Mouse (Mus musculus) stomach, embryonic 16.5 days (tissue): ENCODE data around the gene Gm28051. TPM values are rescaled to one million over a fixed set of nuclear protein-coding genes. Genes with fewer than 3 reads are reported as not detected.

ENCODE experiments used
- ATAC-seq: fragments of 200-750 bp; cut with Nextera tagmentation; 2 replicates; pipeline ENCODE4 v1.8.0; 2017; ENCODE audit warnings: moderate number of reproducible peaks, moderate TSS enrichment; ENCODE audit not compliant: insufficient read depth, low FRiP score
- H3K27ac ChIP-seq: fragments of 300-500 bp; sonication (generic); 2 replicates; pipeline ENCODE4 v1.5.1; 2014; ENCODE audit warnings: low read length
- H3K27me3 ChIP-seq: fragments of 300-500 bp; sonication (generic); 2 replicates; pipeline ENCODE4 v1.6.1; 2014; ENCODE audit warnings: low read length, control low read depth, mixed read lengths; ENCODE audit not compliant: control insufficient read depth, insufficient read depth
- H3K36me3 ChIP-seq: fragments of 300-500 bp; sonication (generic); 2 replicates; pipeline ENCODE4 v1.6.1; 2014; ENCODE audit warnings: low read length; ENCODE audit not compliant: control insufficient read depth, insufficient read depth
- H3K4me1 ChIP-seq: fragments of 300-500 bp; sonication (generic); 2 replicates; pipeline ENCODE4 v1.6.1; 2014; ENCODE audit warnings: low read length, control low read depth, mixed read lengths; ENCODE audit not compliant: control insufficient read depth, insufficient read depth
- H3K4me2 ChIP-seq: fragments of 300-500 bp; sonication (generic); 2 replicates; pipeline ENCODE4 v1.6.1; 2014; ENCODE audit warnings: low read depth, low read length, mixed read lengths
- H3K4me3 ChIP-seq: fragments of 300-500 bp; sonication (generic); replicated peaks from 2 replicates; pipeline ENCODE4 v1.5.1; 2014; ENCODE audit warnings: mild to moderate bottlenecking, low read length
- H3K9ac ChIP-seq: fragments of 300-500 bp; sonication (generic); 2 replicates; pipeline ENCODE4 v1.6.1; 2014; ENCODE audit warnings: low read length
- H3K9me3 ChIP-seq: fragments of 300-500 bp; sonication (generic); replicated peaks from 2 replicates; pipeline ENCODE4 v1.6.1; 2016; ENCODE audit warnings: low read length, control low read depth; ENCODE audit not compliant: control insufficient read depth
- WGBS: fragments of 180-500 bp; shearing (Covaris S2); extraction: QIAGEN DNeasy Blood & Tissue Kit; methylation state at CpG from one replicate; pipeline ENCODE4 v1.1.7; 2014; 5-methylcytosine and 5-hydroxymethylcytosine counted together
- microRNA counts: library from miRNA; unstranded; fragments of <30 nt; microRNA quantifications from one replicate; lab custom pipeline; 2016
- microRNA-seq: library from miRNA; unstranded; fragments of <30 nt; microRNA quantifications from one replicate; pipeline ENCODE4, GENCODE M21; 2016
- polyA plus RNA-seq: library from polyadenylated mRNA; unstranded; fragments of >200 nt; fragmentation: Nextera tagmentation; extraction: Ambion mirVana; gene quantifications from 2 replicates; pipeline ENCODE4 v1.2.1, GENCODE M21; 2015

The Gm28051 gene
- polyA plus RNA-seq, 1 experiment from 2014 or later = not detected

GRCm38 (mm10) chr12:102677089-102677488 lies 80.5 kb downstream of the Gm28051 start:
- H3K4me2 ChIP-seq = no peak overlapping the region
- ATAC-seq = no peak
- H3K27ac ChIP-seq = no peak overlapping the region
- no peaks in the 10 kb centered on the region for H3K36me3 ChIP-seq
- H3K4me3 ChIP-seq = no peak overlapping the region
- H3K4me1 ChIP-seq = peaks cover 8% of the 10 kb centered on the region; the same call in 1 of the 2 replicates
- 83% methylated on average over 3 of the region's 3 CpGs for WGBS
- H3K9me3 ChIP-seq = no peaks in the 10 kb centered on the region
- H3K9ac ChIP-seq = no peak overlapping the region
- H3K27me3 ChIP-seq = no peaks in the 10 kb centered on the region

DNA sequence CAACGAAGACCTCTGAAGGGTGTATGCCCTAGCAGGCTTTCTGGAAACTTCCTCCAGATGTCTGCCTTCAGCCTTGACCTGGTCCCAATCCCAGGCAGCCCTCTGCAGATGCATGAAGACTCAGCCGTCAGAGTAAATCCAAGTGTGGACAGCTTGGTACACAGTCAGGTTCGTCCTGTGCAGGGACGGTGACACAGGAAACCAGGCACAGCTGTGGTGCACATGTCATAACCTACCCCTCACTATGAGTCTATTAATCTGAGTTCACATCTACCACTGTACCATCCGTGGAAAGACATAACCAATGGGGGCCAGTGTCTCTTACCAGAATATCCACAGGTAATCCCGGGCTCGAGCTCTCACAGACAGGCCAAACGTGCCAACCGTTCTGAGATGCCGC lies 83.0 kb downstream of the Gm28051 start:
- no peak overlapping the region for H3K9ac ChIP-seq
- H3K27ac ChIP-seq = no peak overlapping the region
- no peak overlapping the region for H3K4me2 ChIP-seq
- no peaks in the 10 kb centered on the region for H3K9me3 ChIP-seq
- WGBS = 72% methylated on average over 10 of the region's 10 CpGs
- H3K36me3 ChIP-seq = no peaks in the 10 kb centered on the region
- H3K4me3 ChIP-seq = no peak overlapping the region
- H3K27me3 ChIP-seq = no peaks in the 10 kb centered on the region
- H3K4me1 ChIP-seq = 0 out of 2 replicates have a peak, but pooled peaks cover 8% of the 10 kb centered on the region
- ATAC-seq = no peak

GRCm38 (mm10) chr12:102674123-102674522 lies 83.4 kb downstream of the Gm28051 start:
- H3K4me1 ChIP-seq = 0 out of 2 replicates have a peak, but pooled peaks cover 8% of the 10 kb centered on the region
- no peaks in the 10 kb centered on the region for H3K36me3 ChIP-seq
- ATAC-seq = no peak
- 82% methylated on average over 13 of the region's 13 CpGs for WGBS
- H3K9me3 ChIP-seq = no peaks in the 10 kb centered on the region
- H3K9ac ChIP-seq = no peak overlapping the region
- H3K27me3 ChIP-seq = no peaks in the 10 kb centered on the region
- H3K4me2 ChIP-seq = no peak overlapping the region
- no peak overlapping the region for H3K27ac ChIP-seq
- no peak overlapping the region for H3K4me3 ChIP-seq

- Histone ChIP-seq H3K27me3 (no peaks in the 10 kb centered on the region), H3K4me1 (0 out of 2 replicates have a peak, but pooled peaks cover 8% of the 10 kb centered on the region), H3K4me3 (no peak overlapping the region), H3K9me3 (no peaks in the 10 kb centered on the region), H3K36me3 (no peaks in the 10 kb centered on the region), H3K9ac (no peak overlapping the region), H3K4me2 (no peak overlapping the region), H3K27ac (no peak overlapping the region)
- WGBS = 68% methylated on average over 20 of the region's 20 CpGs
- ATAC-seq = no peak
Measured at GRCm38 (mm10) chr12:102672857-102673839, 84.4 kb downstream of the Gm28051 start.

DNA sequence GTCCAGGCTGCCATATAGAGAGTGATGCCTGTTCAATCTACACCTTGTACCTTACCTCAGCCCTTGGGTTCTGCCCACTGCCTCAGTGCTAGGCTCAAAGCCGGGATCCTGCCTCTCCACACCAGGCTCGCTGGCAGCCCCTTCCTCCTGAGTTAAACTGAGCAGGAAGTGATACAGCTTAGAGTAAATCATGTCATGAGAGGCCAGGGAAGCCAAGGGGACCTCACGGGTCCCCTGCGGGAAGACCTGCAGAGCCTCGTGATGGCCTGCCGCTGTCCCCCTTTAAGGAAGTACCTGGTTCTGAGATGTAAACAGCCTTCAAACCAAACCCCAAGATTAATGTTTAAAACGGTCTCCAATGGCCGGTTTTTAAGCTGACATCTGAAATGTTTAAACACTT lies 85.4 kb downstream of the Gm28051 start:
- no peak overlapping the region for H3K4me3 ChIP-seq
- no peak overlapping the region for H3K4me2 ChIP-seq
- no peak overlapping the region for H3K9ac ChIP-seq
- 0 out of 2 replicates have a peak, but pooled peaks cover 8% of the 10 kb centered on the region for H3K4me1 ChIP-seq
- ATAC-seq = no peak
- H3K36me3 ChIP-seq = no peaks in the 10 kb centered on the region
- WGBS = 26% methylated on average over 8 of the region's 8 CpGs
- H3K27ac ChIP-seq = no peak overlapping the region
- no peaks in the 10 kb centered on the region for H3K27me3 ChIP-seq
- H3K9me3 ChIP-seq = no peaks in the 10 kb centered on the region

GRCm38 (mm10) chr12:102670848-102671247 lies 86.7 kb downstream of the Gm28051 start:
- H3K4me2 ChIP-seq = no peak overlapping the region
- H3K27ac ChIP-seq = no peak overlapping the region
- H3K4me3 ChIP-seq = no peak overlapping the region
- H3K9me3 ChIP-seq = no peaks in the 10 kb centered on the region
- ATAC-seq = no peak
- no peaks in the 10 kb centered on the region for H3K36me3 ChIP-seq
- 0 out of 2 replicates have a peak, but pooled peaks cover 8% of the 10 kb centered on the region for H3K4me1 ChIP-seq
- H3K9ac ChIP-seq = no peak overlapping the region
- 80% methylated on average over 8 of the region's 8 CpGs for WGBS
- H3K27me3 ChIP-seq = no peaks in the 10 kb centered on the region

MicroRNAs encoded within 50 kb of the gene (microRNA counts, 519-probe panel; counts per million panel counts)
- not detected for microRNA mmu-miR-1936 (lab: Ali Mortazavi, UCI)

Small RNAs within 50 kb of the gene (microRNA-seq; reads per million reads assigned to microRNA genes)
- gene Mir1936 = 0.83 reads per million

Other genes starting within 250 kb of the Gm28051 start
- 15.8 and 17.5 TPM in 2 replicates for gene Chga, start 202.8 kb downstream of the Gm28051 start, polyA plus RNA-seq
- 21.9 and 22.6 TPM in 2 replicates for gene Itpk1, start 52.8 kb downstream of the Gm28051 start, polyA plus RNA-seq
- 19.8 and 22.9 TPM in 2 replicates for gene Moap1, start 14.1 kb downstream of the Gm28051 start, polyA plus RNA-seq
- 8.4 and 9.6 TPM in 2 replicates for gene Tmem251, start 14.0 kb downstream of the Gm28051 start, polyA plus RNA-seq
- gene Gon7, start within 50 bp of the Gm28051 start, polyA plus RNA-seq = 22.3 and 25.1 TPM in 2 replicates
- gene Ubr7, start 202 bp upstream of the Gm28051 start, polyA plus RNA-seq = 34.7 and 36.3 TPM in 2 replicates
- 19.6 and 20.6 TPM in 2 replicates for gene Gm20604, start 907 bp upstream of the Gm28051 start, polyA plus RNA-seq
- gene Btbd7, start 120.7 kb upstream of the Gm28051 start, polyA plus RNA-seq = 15.0 and 16.6 TPM in 2 replicates
- not detected in 2 replicates for gene Cox8c, start 141.6 kb upstream of the Gm28051 start, polyA plus RNA-seq
- 0.34 and 0.57 TPM in 2 replicates for gene Unc79, start 191.1 kb upstream of the Gm28051 start, polyA plus RNA-seq